ENCODE assay signal across 24 mouse cellular contexts in the genomic region with DNA sequence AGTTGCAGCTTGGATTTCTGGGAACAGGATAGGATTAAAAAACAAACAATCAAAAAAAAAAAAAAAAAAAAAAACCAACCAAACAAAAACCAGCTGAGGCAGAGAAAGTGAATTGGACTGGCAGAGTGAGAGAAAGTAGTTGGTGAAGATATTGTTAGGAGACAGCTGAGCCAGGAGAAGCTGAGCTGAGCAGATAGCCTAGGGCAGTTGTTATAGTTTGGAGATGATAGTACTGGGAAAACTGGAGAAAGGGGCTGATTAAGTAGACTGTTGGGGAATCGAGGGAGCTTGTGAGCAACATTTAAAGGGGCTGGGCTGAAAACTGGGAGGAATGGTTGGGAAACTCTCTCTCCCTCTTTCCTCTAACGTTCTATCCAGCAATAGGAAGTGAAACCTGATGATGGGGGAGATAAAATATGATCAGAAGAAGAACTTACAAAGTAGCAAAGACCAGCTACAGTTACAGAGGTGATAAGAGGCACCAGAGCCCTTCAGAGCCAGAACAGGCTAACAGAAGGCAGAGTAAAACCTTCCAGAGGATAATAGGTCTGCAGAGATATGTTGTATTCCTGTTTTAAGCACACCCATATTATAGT.
DNase-seq lines count a peak whose midpoint lies in the region; ATAC-seq and TF ChIP-seq lines count a peak whose summit lies in the region.
"Had no signal": no experiment of that assay in that cellular context is flagged by ENCODE, and none has a peak within 500 bp of the region (broad histone marks: within the 10 kb centered on the region; RNA-seq: fewer than 3 reads in every experiment).

No protein-coding gene starts in this region.

- H3K4me3 ChIP-seq in hindbrain, embryonic 14.5 days (replicated peaks; ENCODE audit: low read length), result no peak overlapping the region
- no peak overlapping the region for H3K4me3 ChIP-seq in hindbrain, embryonic 10.5 days
- H3K4me3 ChIP-seq in neural tube, embryonic 14.5 days (ENCODE audit: low read depth, low read length), result no peak overlapping the region
- no peak overlapping the region for H3K4me3 ChIP-seq in lung, adult 2 months (replicated peaks; ENCODE audit: extremely low read depth, low read depth, low read length)
- H3K4me3 ChIP-seq: embryonic facial prominence, embryonic 12.5 days; forebrain, embryonic 12.5 days; gastrocnemius, adult 2 months; kidney, embryonic 15.5 days; limb, embryonic 12.5 days; megakaryocyte, embryonic 14.5 days; myocyte had no signal

- peaks cover 17% of the 10 kb centered on the region for H3K4me1 ChIP-seq in hindbrain, embryonic 14.5 days (replicated peaks; ENCODE audit: control insufficient read depth, insufficient read depth, low read length)
- H3K4me1 ChIP-seq in hindbrain, embryonic 10.5 days (replicated peaks), result peaks cover 8% of the 10 kb centered on the region; the same call in 1 of the 2 replicates
- no peaks in the 10 kb centered on the region for H3K4me1 ChIP-seq in neural tube, embryonic 14.5 days (ENCODE audit: control insufficient read depth, insufficient read depth, low read length)
- no peaks in the 10 kb centered on the region for H3K4me1 ChIP-seq in lung, adult 2 months (ENCODE audit: control insufficient read depth, insufficient read depth, low read length)
- H3K4me1 ChIP-seq: embryonic facial prominence, embryonic 12.5 days; kidney, embryonic 15.5 days; limb, embryonic 12.5 days had no signal

- DNase-seq in hindbrain, embryonic 14.5 days (ENCODE audit: low spot score), result no peak
- no peak for DNase-seq in hindbrain, embryonic 10.5 days (ENCODE audit: low spot score)
- no peak for DNase-seq in lung, adult 2 months
- no peak for DNase-seq in heart, adult 11 months
- DNase-seq: cerebellum, adult 11 months; cerebellum, postnatal 14 days; gastrocnemius, adult 2 months; kidney, adult 11 months; kidney, postnatal 36 days; liver, postnatal 0 days; lung, postnatal 10 days; right cerebral cortex, postnatal 14 days had no signal

- no peak for TF ChIP-seq CTCF in lung, adult 2 months (IDR thresholded peaks at IDR 0.05; ENCODE audit: insufficient read depth, low read length)

- no peaks in the 10 kb centered on the region for H3K9me3 ChIP-seq in hindbrain, embryonic 14.5 days (ENCODE audit: control insufficient read depth, low read length)
- no peaks in the 10 kb centered on the region for H3K9me3 ChIP-seq in hindbrain, embryonic 10.5 days
- H3K9me3 ChIP-seq in neural tube, embryonic 14.5 days (ENCODE audit: control insufficient read depth, low read length), result no peaks in the 10 kb centered on the region
- H3K9me3 ChIP-seq: embryonic facial prominence, embryonic 12.5 days; forebrain, embryonic 12.5 days; kidney, embryonic 15.5 days; limb, embryonic 12.5 days; megakaryocyte, embryonic 14.5 days had no signal

- no peak overlapping the region for H3K4me2 ChIP-seq in hindbrain, embryonic 14.5 days (replicated peaks)
- H3K4me2 ChIP-seq in neural tube, embryonic 14.5 days (ENCODE audit: low read depth, low read length), result no peak overlapping the region
- H3K4me2 ChIP-seq: embryonic facial prominence, embryonic 12.5 days; forebrain, embryonic 12.5 days; heart, embryonic 11.5 days; kidney, embryonic 15.5 days; limb, embryonic 12.5 days; liver, embryonic 11.5 days had no signal

- WGBS in hindbrain, embryonic 14.5 days, result 67% methylated on average over 2 of the region's 2 CpGs
- WGBS in hindbrain, embryonic 10.5 days, result 76% methylated on average over 2 of the region's 2 CpGs
- 73% methylated on average over 2 of the region's 2 CpGs for WGBS in neural tube, embryonic 14.5 days
- 32% methylated on average over 2 of the region's 2 CpGs for WGBS in lung, adult 2 months

- TF ChIP-seq POLR2A in lung, adult 2 months (IDR thresholded peaks at IDR 0.05; ENCODE audit: borderline replicate concordance, extremely low read depth, low read depth, low read length), result no peak

- H3K27me3 ChIP-seq in hindbrain, embryonic 14.5 days (ENCODE audit: control insufficient read depth, insufficient read depth, low read length), result no peaks in the 10 kb centered on the region
- no peaks in the 10 kb centered on the region for H3K27me3 ChIP-seq in hindbrain, embryonic 10.5 days (ENCODE audit: insufficient read depth, poor library complexity, severe bottlenecking)
- no peaks in the 10 kb centered on the region for H3K27me3 ChIP-seq in neural tube, embryonic 14.5 days (ENCODE audit: control insufficient read depth, insufficient read depth, low read length)
- H3K27me3 ChIP-seq: embryonic facial prominence, embryonic 12.5 days; forebrain, embryonic 12.5 days; kidney, embryonic 15.5 days; limb, embryonic 12.5 days; megakaryocyte, embryonic 14.5 days had no signal

- ATAC-seq in hindbrain, embryonic 14.5 days (ENCODE audit: low FRiP score), result no peak
- peak; percentile 79 for ATAC-seq in granulocyte monocyte progenitor cell, adult 5-6 weeks (replicated peaks; ENCODE audit: poor library complexity, severe bottlenecking)
- ATAC-seq in megakaryocyte progenitor cell, adult 5-6 weeks (replicated peaks; ENCODE audit: poor library complexity), result peak; percentile 59
- ATAC-seq in neural tube, embryonic 14.5 days (ENCODE audit: low read depth), result no peak
- ATAC-seq: liver, postnatal 0 days had no signal

- no peak overlapping the region for H3K9ac ChIP-seq in hindbrain, embryonic 14.5 days
- no peak overlapping the region for H3K9ac ChIP-seq in neural tube, embryonic 14.5 days (replicated peaks; ENCODE audit: low read depth, low read length)
- H3K9ac ChIP-seq: embryonic facial prominence, embryonic 12.5 days; forebrain, embryonic 12.5 days; kidney, embryonic 15.5 days; limb, embryonic 12.5 days; liver, postnatal 0 days had no signal

- no peaks in the 10 kb centered on the region for H3K36me3 ChIP-seq in hindbrain, embryonic 14.5 days (replicated peaks; ENCODE audit: control insufficient read depth, insufficient read depth)
- H3K36me3 ChIP-seq in hindbrain, embryonic 10.5 days, result no peaks in the 10 kb centered on the region
- no peaks in the 10 kb centered on the region for H3K36me3 ChIP-seq in neural tube, embryonic 14.5 days (ENCODE audit: control insufficient read depth, insufficient read depth, low read length)
- H3K36me3 ChIP-seq: embryonic facial prominence, embryonic 12.5 days; forebrain, embryonic 12.5 days; kidney, embryonic 15.5 days; limb, embryonic 12.5 days had no signal

- H3K27ac ChIP-seq in hindbrain, embryonic 14.5 days, result peak overlapping the region; percentile 75
- no peak overlapping the region for H3K27ac ChIP-seq in hindbrain, embryonic 10.5 days
- H3K27ac ChIP-seq in neural tube, embryonic 14.5 days (ENCODE audit: low read depth, low read length), result peak overlapping the region; percentile 7; the same call in 1 of the 2 replicates
- H3K27ac ChIP-seq: embryonic facial prominence, embryonic 12.5 days; forebrain, embryonic 12.5 days; gastrocnemius, adult 2 months; kidney, embryonic 15.5 days; limb, embryonic 12.5 days; stomach, postnatal 0 days had no signal

Comparison
In these comparisons a context has a peak if more than half of its experiments do, and no peak if none do; other contexts are left out.
1. ATAC-seq: peak in granulocyte monocyte progenitor cell, adult 5-6 weeks (single experiment) and megakaryocyte progenitor cell, adult 5-6 weeks (single experiment); none in hindbrain, embryonic 14.5 days (single experiment) and neural tube, embryonic 14.5 days (single experiment).